Mouse (Mus musculus) heart, postnatal 36 days (tissue): ENCODE data around the gene Vps35l. TPM values are rescaled to one million over a fixed set of nuclear protein-coding genes. Genes with fewer than 3 reads are reported as not detected.

Experiments used
- DNase-seq, 2 experiments: peaks; one replicate each; pipeline ENCODE4 v3.0.0; 2021 to 2022
- intact Hi-C: fragments of 180-260 bp; cut with DNase I; formaldehyde crosslinking; loops from one replicate; pipeline ENCODE4 v1.15.1; 2025
- total RNA-seq, 2 experiments: library from RNA; stranded (reverse); gene quantifications; 2 replicates each; pipeline ENCODE4 v1.2.3; 2021

Gene Vps35l
- total RNA-seq, 2 experiments from 2014 or later = 21.7 to 25.5 TPM

GRCm38 (mm10) chr7:118850676-118851290 lies 110.8 kb downstream of the Vps35l start:
- intact Hi-C loops = loop anchor here (10.0 kb wide), 1 partner anchor 316 kb away; the partner anchor contains the start of gene Coq7
- DNase-seq = peak; percentile 38 to 55

- intact Hi-C loops = loop anchor here (10.0 kb wide), 1 partner anchor 317 kb away; the partner anchor contains the start of gene Coq7
- DNase-seq = peak in 1 of 2 experiments; percentile 33
These were observed 111.5 kb downstream of the Vps35l start for GRCm38 (mm10) chr7:118851571-118851970.

GRCm38 (mm10) chr7:118852611-118853010 lies 112.6 kb downstream of the Vps35l start:
- no peak for DNase-seq
- intact Hi-C loops = loop anchor here (10.0 kb wide), 1 partner anchor 318 kb away; the partner anchor contains the start of gene Coq7

GRCm38 (mm10) chr7:118854606-118855005 lies 114.6 kb downstream of the Vps35l start:
- DNase-seq = no peak
- intact Hi-C loops = loop anchor here (2.0 to 10.0 kb wide), 5 partner anchors 47 to 320 kb away; partner anchors contain the start of genes Coq7 and Gprc5b

GRCm38 (mm10) chr7:118855171-118855876 lies 115.3 kb downstream of the Vps35l start, which contains the start of gene Iqck:
Gene Iqck (plus strand): TSS chr7:118855752.
- DNase-seq = peak; percentile 90 to 91
- intact Hi-C loops = loop anchor here (2.0 to 10.0 kb wide), 5 partner anchors 48 to 321 kb away; partner anchors contain the start of genes Coq7 and Gprc5b

- intact Hi-C loops = loop anchor here (2.0 to 10.0 kb wide), 5 partner anchors 49 to 321 kb away; partner anchors contain the start of genes Coq7 and Gprc5b
- no peak for DNase-seq
These were observed 115.9 kb downstream of the Vps35l start, which contains the start of gene Knop1 for GRCm38 (mm10) chr7:118855877-118856304. Gene Knop1 (minus strand): TSS chr7:118856254.

- no peak for DNase-seq
- intact Hi-C loops = loop anchor here (5.0 to 10.0 kb wide), 3 partner anchors 51 to 324 kb away; partner anchors contain the start of gene Coq7
These were observed 118.6 kb downstream of the Vps35l start for GRCm38 (mm10) chr7:118858640-118859039.

GRCm38 (mm10) chr7:118865362-118865761 lies 125.3 kb downstream of the Vps35l start:
- DNase-seq = no peak
- intact Hi-C loops = no loop called here

GRCm38 (mm10) chr7:118879466-118880029 lies 139.5 kb downstream of the Vps35l start:
- DNase-seq = no peak
- intact Hi-C loops = no loop called here

GRCm38 (mm10) chr7:118883957-118884356 lies 143.9 kb downstream of the Vps35l start:
- intact Hi-C loops = no loop called here

GRCm38 (mm10) chr7:118884969-118885368 lies 144.9 kb downstream of the Vps35l start:
- intact Hi-C loops = no loop called here
- DNase-seq = no peak

More at GRCm38 (mm10) chr7:118883957-118884356, 143.9 kb downstream of the Vps35l start:
- no peak for DNase-seq

GRCm38 (mm10) chr7:118887303-118888055 lies 147.5 kb downstream of the Vps35l start:
- no peak for DNase-seq

GRCm38 (mm10) chr7:118889046-118889680 lies 149.1 kb downstream of the Vps35l start:
- DNase-seq = no peak
- intact Hi-C loops = no loop called here

More at GRCm38 (mm10) chr7:118887303-118888055, 147.5 kb downstream of the Vps35l start:
- intact Hi-C loops = no loop called here

Other genes with a start within 250 kb of the Vps35l start
- 10 to 100 TPM; 23.1 to 25.1 TPM for gene Itpripl2, start 248.3 kb upstream of the Vps35l start, total RNA-seq
- gene Coq7, start 206.9 kb upstream of the Vps35l start, total RNA-seq = 100 to 1,000 TPM; 112 to 113 TPM
- gene Tmc7, start 155.5 kb upstream of the Vps35l start, total RNA-seq = 1 to 10 TPM; 6.2 to 7.1 TPM
- under 1 TPM; 0.19 to 0.22 TPM for gene Tmc5, start 142.9 kb upstream of the Vps35l start, total RNA-seq
- 10 to 100 TPM; 30.6 to 32.5 TPM for gene Gde1, start 34.4 kb upstream of the Vps35l start, total RNA-seq
- gene Ccp110, start 27.7 kb upstream of the Vps35l start, total RNA-seq = 1 to 10 TPM; 2.3 to 3.3 TPM
- under 1 TPM; 0.33 to 0.35 TPM for gene Iqck, start 115.5 kb downstream of the Vps35l start, total RNA-seq
- 10 to 100 TPM; 14.3 to 19.5 TPM for gene Knop1, start 116.0 kb downstream of the Vps35l start, total RNA-seq